Mouse (Mus musculus): Measurements from ENCODE around the gene Ppp1r15a. TPM values are rescaled to one million over a fixed set of nuclear protein-coding genes. Genes with fewer than 3 reads are reported as not detected.

Gene Ppp1r15a
- total and polyA plus RNA-seq, 3 experiments, result 11.7 to 37.1 (median 13.9) TPM

DNA sequence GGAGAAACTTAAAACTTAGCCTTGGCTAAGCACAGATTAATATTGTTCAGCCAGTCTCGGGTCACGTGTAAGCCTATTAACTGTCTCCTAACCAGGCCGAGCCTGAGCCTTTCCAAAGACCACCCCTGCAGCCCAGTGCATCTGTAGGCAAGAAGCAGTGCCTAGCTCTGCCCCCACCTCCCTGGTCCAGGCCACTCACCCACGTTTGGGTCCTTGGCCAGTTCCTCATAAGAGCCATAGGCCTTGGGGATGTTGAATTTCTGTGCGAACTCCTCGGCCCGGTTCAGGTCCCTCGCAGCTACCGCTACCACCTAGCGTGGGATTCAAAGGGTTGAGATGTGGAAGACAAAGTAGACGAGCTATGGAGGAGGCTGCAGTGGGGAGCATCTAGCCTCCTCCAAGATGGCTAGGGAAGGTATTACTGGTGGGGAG, 38.2 kb downstream of the Ppp1r15a start:
- H3K9ac ChIP-seq (ENCODE audit: insufficient read depth, low read depth), result peak overlapping the region; percentile 87
- dilution Hi-C loops (cut with MboI; ENCODE audit: extremely low pct_ligation_motif_present, extremely low pct_unique_long_range_greater_than_20kb, low sequenced_read_pairs) (no loop called here), in situ Hi-C loops (cut with MboI; ENCODE audit: low pct_ligation_motif_present, low pct_unique_long_range_greater_than_20kb, low sequenced_read_pairs) (no loop called here)
- peaks cover 4 to 25% of the 10 kb centered on the region in 2 experiments; a peak in 3 of 4 replicates for H3K4me1 ChIP-seq (ENCODE audit: control insufficient read depth in 1 of 2, insufficient read depth in 2 of 2)
- no peak for DNase-seq (ENCODE audit: extremely low read depth)
- TF ChIP-seq KAT2A (IDR thresholded peaks at IDR 0.05; ENCODE audit: insufficient replicate concordance, low read length), result no peak
- TF ChIP-seq MAZ (IDR thresholded peaks at IDR 0.05; ENCODE audit: low read depth, low read length), result no peak
- no peak for TF ChIP-seq POLR2A (IDR thresholded peaks at IDR 0.05; ENCODE audit: low read depth, low read length)
- no peak for TF ChIP-seq ZKSCAN1 (IDR thresholded peaks at IDR 0.05; ENCODE audit: borderline replicate concordance, low read depth, low read length)
- TF ChIP-seq SIN3A (IDR thresholded peaks at IDR 0.05; ENCODE audit: low read length), result no peak
- no peak for TF ChIP-seq GABPA (IDR thresholded peaks at IDR 0.05; ENCODE audit: insufficient replicate concordance, low read depth, low read length)
- no peak for TF ChIP-seq HCFC1 (IDR thresholded peaks at IDR 0.05; ENCODE audit: low read depth, low read length)
- no peak for TF ChIP-seq NELFE (IDR thresholded peaks at IDR 0.05; ENCODE audit: low read depth, low read length)
- no peaks in the 10 kb centered on the region for H3K9me3 ChIP-seq (replicated peaks; ENCODE audit: low read length)
- peaks cover 8 to 30% of the 10 kb centered on the region in 2 experiments for H3K36me3 ChIP-seq (replicated peaks in 1 of 2; ENCODE audit: control insufficient read depth in 1 of 2, insufficient read depth in 1 of 2, low read length in 1 of 2)
- peak overlapping the region; percentile 69 to 77 (median 74) for H3K4me3 ChIP-seq (replicated peaks in 1 of 3; ENCODE audit: low read depth in 2 of 3, low read length in 2 of 3, poor library complexity in 1 of 3)
- H3K27ac ChIP-seq (ENCODE audit: insufficient read depth, low read depth), result no peak overlapping the region
- H3K4me2 ChIP-seq (ENCODE audit: insufficient read depth, low read depth, poor library complexity, severe bottlenecking), result peak overlapping the region; percentile 57
- no peaks in the 10 kb centered on the region for H3K27me3 ChIP-seq (replicated peaks)
- no peaks in the 10 kb centered on the region for H3K79me2 ChIP-seq (replicated peaks; ENCODE audit: control insufficient read depth, extremely low read depth, insufficient read depth, poor library complexity, severe bottlenecking)

DNA sequence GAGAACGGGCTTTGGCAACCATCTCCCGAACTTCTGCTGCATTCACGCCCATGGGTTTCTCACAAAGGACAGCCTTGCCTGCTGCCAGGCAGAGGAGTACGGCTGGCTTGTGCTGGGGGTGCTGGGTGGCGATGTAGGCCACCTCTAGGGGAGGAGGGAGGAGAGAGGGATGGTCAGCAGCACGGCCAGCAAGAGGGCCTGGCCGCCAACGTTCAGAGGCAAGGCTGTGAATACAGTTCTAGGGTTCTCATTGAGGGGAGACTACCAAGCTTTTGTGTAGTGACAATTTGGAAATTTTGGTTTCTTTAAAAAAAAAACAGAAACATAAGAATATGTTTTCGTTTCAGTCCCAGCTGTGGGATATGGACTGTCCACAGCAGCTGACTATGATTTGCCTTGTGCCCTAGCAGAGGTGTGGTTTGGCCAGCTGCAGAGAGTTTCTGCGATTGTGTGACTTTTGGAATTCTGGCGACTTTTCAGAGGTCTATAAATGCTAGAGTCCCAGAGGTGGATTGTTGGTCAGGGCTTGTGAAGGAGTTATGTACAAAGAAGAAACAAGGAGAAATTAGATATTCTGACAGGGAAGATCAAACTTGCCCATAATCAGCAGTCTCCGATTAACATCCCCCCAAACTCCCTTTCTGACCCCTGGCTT, 39.2 kb downstream of the Ppp1r15a start, which contains the start of gene Gm45808:
Gene Gm45808 (minus strand): TSS at position 51 of the 655 bp plus-strand sequence.
- Histone ChIP-seq H3K4me3 (replicated peaks in 1 of 3; ENCODE audit: low read depth in 2 of 3, low read length in 2 of 3, poor library complexity in 1 of 3) (no peak within 1 kb of the TSS), H3K4me1 (ENCODE audit: control insufficient read depth in 1 of 2, insufficient read depth in 2 of 2) (peaks cover 4 to 25% of the 10 kb centered on the region in 2 experiments; a peak in 3 of 4 replicates), H3K79me2 (replicated peaks; ENCODE audit: control insufficient read depth, extremely low read depth, insufficient read depth, poor library complexity, severe bottlenecking) (no peaks in the 10 kb centered on the region), H3K4me2 (ENCODE audit: insufficient read depth, low read depth, poor library complexity, severe bottlenecking) (no peak within 1 kb of the TSS), H3K27ac (ENCODE audit: insufficient read depth, low read depth) (no peak within 1 kb of the TSS), H3K9me3 (replicated peaks; ENCODE audit: low read length) (no peaks in the 10 kb centered on the region), H3K36me3 (replicated peaks in 1 of 2; ENCODE audit: control insufficient read depth in 1 of 2, insufficient read depth in 1 of 2, low read length in 1 of 2) (peaks cover 7 to 28% of the 10 kb centered on the region in 2 experiments), H3K27me3 (replicated peaks) (no peaks in the 10 kb centered on the region), H3K9ac (ENCODE audit: insufficient read depth, low read depth) (no peak within 1 kb of the TSS)
- no peak for DNase-seq (ENCODE audit: extremely low read depth)
- in situ Hi-C loops (cut with MboI; ENCODE audit: low pct_ligation_motif_present, low pct_unique_long_range_greater_than_20kb, low sequenced_read_pairs), result no loop called here
- dilution Hi-C loops (cut with MboI; ENCODE audit: extremely low pct_ligation_motif_present, extremely low pct_unique_long_range_greater_than_20kb, low sequenced_read_pairs), result no loop called here
- TF ChIP-seq NRF1 (IDR thresholded peaks at IDR 0.05; ENCODE audit: low read depth, low read length) (no peak), SIN3A (IDR thresholded peaks at IDR 0.05; ENCODE audit: low read length) (no peak), POLR2AphosphoS2 (IDR thresholded peaks at IDR 0.05; ENCODE audit: low read depth, low read length) (no peak), ZMIZ1 (IDR thresholded peaks at IDR 0.05; ENCODE audit: low read depth, low read length) (no peak), TBP (conservative IDR thresholded peaks at IDR 0.05; ENCODE audit: low read depth, low read length) (no peak), ETS1 (conservative IDR thresholded peaks at IDR 0.05; ENCODE audit: low read depth, low read length) (no peak), E2F4 (IDR thresholded peaks at IDR 0.05; ENCODE audit: insufficient replicate concordance, low read depth, low read length) (no peak), JUND (conservative IDR thresholded peaks at IDR 0.05; ENCODE audit: low read depth, low read length) (no peak), HCFC1 (IDR thresholded peaks at IDR 0.05; ENCODE audit: low read depth, low read length) (no peak), BHLHE40 (IDR thresholded peaks at IDR 0.05; ENCODE audit: low read depth, low read length) (no peak), MYC (IDR thresholded peaks at IDR 0.05; ENCODE audit: low read depth, low read length) (no peak), MAX (IDR thresholded peaks at IDR 0.05; ENCODE audit: low read length) (no peak), ELF1 (IDR thresholded peaks at IDR 0.05; ENCODE audit: low read depth, low read length) (no peak)

Measured in CH12.LX (cell line).